Mouse (Mus musculus): ENCODE results near the gene Olfr678.
"Not testable (repeated sequence)": the region's sequence is repeated elsewhere in the genome, so short reads cannot be mapped to it uniquely, and the experiment has no call there.

Olfr678 gene

GRCm38 (mm10) chr7:105064175-105064574 is at the start of gene Olfr678:
TSS of gene Olfr678 (plus strand) at chr7:105064475.
- DNase-seq, result no peak

- DNase-seq, result no peak
Observed at GRCm38 (mm10) chr7:105022530-105022929, 41.7 kb upstream of the Olfr678 start.

DNA sequence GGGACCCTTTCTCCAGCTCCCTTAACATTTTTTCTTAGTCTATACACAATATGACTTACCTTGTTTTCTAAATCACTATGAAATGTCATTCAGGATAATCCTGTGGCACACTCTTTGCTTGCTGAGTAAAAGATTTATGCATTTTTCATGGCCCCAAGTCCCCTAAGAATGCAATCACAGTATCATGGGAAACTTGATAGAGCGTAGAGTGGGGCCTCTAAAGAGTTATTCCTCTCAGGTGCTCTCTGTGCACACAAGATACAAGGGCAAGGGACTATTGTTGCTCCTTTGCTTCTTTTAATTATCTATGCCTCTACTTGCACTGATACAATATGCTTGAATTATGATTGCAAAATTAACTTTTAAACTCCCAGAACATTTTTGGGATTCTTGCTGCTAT is 35.9 kb upstream of the Olfr678 start, which contains the start of gene Olfr675:
Gene Olfr675 (minus strand): TSS at position 101 of the 400 bp plus-strand sequence.
- DNase-seq, result no peak

GRCm38 (mm10) chr7:105032398-105032797 is 31.9 kb upstream of the Olfr678 start, which contains the start of gene Olfr676:
TSS of gene Olfr676 (plus strand) at chr7:105032698.
- no peak for DNase-seq

DNA sequence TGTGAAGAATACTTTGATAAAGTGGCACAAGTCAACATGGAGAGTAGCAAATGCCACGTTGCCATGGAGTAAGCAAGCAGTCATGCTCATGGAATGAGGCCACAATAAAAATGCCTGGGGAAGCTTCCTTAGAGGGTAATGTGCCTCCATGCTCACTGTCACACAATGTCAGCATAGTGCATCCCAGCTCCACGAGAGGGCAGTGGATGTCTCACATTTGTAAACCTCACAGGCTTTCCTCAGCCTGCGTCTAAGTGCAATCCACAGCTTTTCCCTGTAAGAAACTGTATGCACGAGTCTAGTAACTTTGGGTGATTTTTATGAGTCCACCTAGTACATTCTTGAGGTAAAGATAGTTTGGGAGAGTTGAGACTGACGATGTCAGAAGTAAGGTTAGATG is 30.4 kb upstream of the Olfr678 start:
- not testable (repeated sequence) for DNase-seq

GRCm38 (mm10) chr7:105058951-105059350 is 5.3 kb upstream of the Olfr678 start:
- DNase-seq, result no peak

DNA sequence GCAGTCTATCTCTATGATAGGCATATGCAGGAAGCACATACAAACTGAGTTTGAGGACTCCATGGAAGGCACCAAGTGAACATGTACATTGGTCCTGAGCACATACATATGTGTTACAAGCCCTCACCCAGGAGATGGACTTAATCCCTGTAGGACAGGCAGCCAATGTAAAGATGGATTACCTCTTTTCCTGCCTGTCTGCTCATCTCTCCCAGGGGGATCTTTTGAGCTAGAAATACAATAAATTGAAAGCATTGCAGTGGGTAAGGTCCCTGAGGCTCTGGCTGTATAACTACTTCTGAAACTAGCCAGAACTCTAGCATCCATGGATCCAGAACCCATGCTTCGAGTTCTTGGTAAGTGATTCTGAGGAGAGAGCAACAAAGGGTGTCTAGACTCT is 16.6 kb downstream of the Olfr678 start, which contains the start of gene Olfr679:
Gene Olfr679 (plus strand): TSS at position 301 of the 400 bp plus-strand sequence.
- DNase-seq, result no peak

DNA sequence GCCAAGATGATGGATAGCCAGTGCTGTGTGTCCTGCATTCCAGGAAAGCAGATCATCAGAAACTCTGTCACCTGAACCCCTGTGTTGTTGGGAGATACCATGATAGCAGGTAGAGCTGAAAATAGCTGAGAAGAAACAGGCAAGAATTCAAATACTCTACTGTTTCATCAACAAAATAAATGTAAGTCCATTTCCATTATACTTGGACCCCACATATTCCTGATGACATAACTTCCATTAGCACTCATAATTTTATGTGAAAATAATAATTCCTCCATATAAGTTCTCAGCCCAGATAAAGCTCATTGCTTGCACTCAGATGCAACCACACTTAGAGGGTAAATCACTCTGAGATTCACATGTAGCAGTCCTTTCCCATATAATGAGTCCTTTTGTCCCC is 28.4 kb downstream of the Olfr678 start, which contains the start of gene Olfr680-ps1:
Gene Olfr680-ps1 (minus strand): TSS at position 101 of the 400 bp plus-strand sequence.
- DNase-seq, result not testable (repeated sequence)

GRCm38 (mm10) chr7:105116536-105116935 is 52.3 kb downstream of the Olfr678 start, which contains the start of gene Olfr681:
TSS of gene Olfr681 (plus strand) at chr7:105116836.
- no peak for DNase-seq
